Mouse (Mus musculus): ENCODE measurements around the gene Deup1. TPM values are rescaled to one million over a fixed set of nuclear protein-coding genes. Genes with fewer than 3 reads are reported as not detected.

Gene Deup1
- polyA plus RNA-seq (2012; rRNA removed), result 0.08 and 0.09 TPM in 2 replicates

- DNase-seq, result no peak
- TF ChIP-seq CTCF (IDR thresholded peaks at IDR 0.05; ENCODE audit: borderline replicate concordance, control insufficient read depth, extremely low read depth, insufficient read depth, low read length, poor library complexity), result no peak
- TF ChIP-seq POLR2A (IDR thresholded peaks at IDR 0.05; ENCODE audit: control insufficient read depth, extremely low read depth, insufficient read depth, low read length, poor library complexity), result no peak
- no peaks in the 10 kb centered on the region for H3K36me3 ChIP-seq (ENCODE audit: control insufficient read depth, insufficient read depth, low read length)
- WGBS, result 12% methylated on average over 28 of the region's 28 CpGs
- H3K4me1 ChIP-seq (replicated peaks; ENCODE audit: control insufficient read depth, insufficient read depth, low read length), result no peaks in the 10 kb centered on the region
- no peaks in the 10 kb centered on the region; the same call in 1 of the 2 replicates for H3K27me3 ChIP-seq (ENCODE audit: control insufficient read depth, insufficient read depth, low read length)
- H3K27ac ChIP-seq (ENCODE audit: control insufficient read depth, insufficient read depth, low read length), result no peak within 1 kb of the TSS
- H3K4me3 ChIP-seq (ENCODE audit: control insufficient read depth, insufficient read depth, low read length), result no peak within 1 kb of the TSS
Measured at GRCm38 (mm10) chr9:15627785-15628287, at the start of gene Deup1. Deup1 (minus strand) TSS chr9:15627933.

DNA sequence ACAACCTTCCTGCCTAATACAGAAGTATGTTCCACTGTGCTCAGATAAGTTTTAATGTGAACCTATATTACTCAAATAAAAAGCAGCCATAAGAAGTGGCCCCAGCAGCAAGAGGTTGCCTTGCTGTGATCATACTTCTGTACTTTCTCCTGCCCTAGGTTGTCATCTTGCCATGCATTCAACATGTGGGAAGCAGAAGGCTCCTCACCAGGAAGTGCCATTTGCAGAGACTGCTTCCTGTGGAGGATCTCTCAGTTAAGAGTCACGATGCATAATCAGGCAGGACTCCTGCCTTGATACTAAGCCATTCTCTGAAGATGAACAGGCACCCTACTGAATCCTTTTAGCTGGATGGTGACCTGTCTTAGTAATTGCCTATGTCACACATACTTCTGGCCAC lies 44.5 kb upstream of the Deup1 start:
- no peak for DNase-seq
- H3K27ac ChIP-seq (ENCODE audit: control insufficient read depth, insufficient read depth, low read length), result no peak overlapping the region
- no peak overlapping the region for H3K4me3 ChIP-seq (ENCODE audit: control insufficient read depth, insufficient read depth, low read length)
- H3K36me3 ChIP-seq (ENCODE audit: control insufficient read depth, insufficient read depth, low read length), result no peaks in the 10 kb centered on the region
- WGBS, result 8% methylated on average over 1 of the region's 1 CpGs
- H3K4me1 ChIP-seq (replicated peaks; ENCODE audit: control insufficient read depth, insufficient read depth, low read length), result no peaks in the 10 kb centered on the region
- no peaks in the 10 kb centered on the region for H3K27me3 ChIP-seq (ENCODE audit: control insufficient read depth, insufficient read depth, low read length)
- TF ChIP-seq POLR2A (IDR thresholded peaks at IDR 0.05; ENCODE audit: control insufficient read depth, extremely low read depth, insufficient read depth, low read length, poor library complexity) (no peak), CTCF (IDR thresholded peaks at IDR 0.05; ENCODE audit: borderline replicate concordance, control insufficient read depth, extremely low read depth, insufficient read depth, low read length, poor library complexity) (no peak)

DNA sequence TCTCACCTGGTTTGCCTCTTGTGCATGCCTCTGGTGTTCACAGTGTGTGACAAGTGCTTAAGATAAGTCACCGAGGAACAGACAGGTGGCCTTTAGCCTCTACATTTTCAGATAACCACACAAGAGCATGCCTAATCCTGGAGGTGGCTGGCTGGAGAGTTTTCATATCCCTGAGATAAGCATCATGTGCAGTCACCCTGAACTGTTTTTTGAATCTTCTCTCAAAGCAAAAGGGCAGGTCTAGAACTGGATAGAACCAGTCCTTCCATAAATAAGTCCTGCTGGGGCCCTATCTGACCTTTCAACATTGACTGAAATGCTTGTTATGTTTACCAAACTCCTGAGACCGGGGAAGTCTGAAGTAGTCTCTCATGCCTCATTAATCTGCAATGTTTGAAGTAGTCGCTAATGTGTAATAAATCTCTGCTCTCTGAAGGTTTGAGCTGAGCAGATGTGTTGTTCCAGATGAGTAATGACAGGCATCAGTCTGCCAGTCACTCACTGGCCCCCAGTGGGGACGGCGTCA lies 42.3 kb upstream of the Deup1 start:
- Histone ChIP-seq H3K27me3 (ENCODE audit: control insufficient read depth, insufficient read depth, low read length) (no peaks in the 10 kb centered on the region), H3K36me3 (ENCODE audit: control insufficient read depth, insufficient read depth, low read length) (no peaks in the 10 kb centered on the region), H3K27ac (ENCODE audit: control insufficient read depth, insufficient read depth, low read length) (no peak overlapping the region), H3K4me1 (replicated peaks; ENCODE audit: control insufficient read depth, insufficient read depth, low read length) (no peaks in the 10 kb centered on the region), H3K4me3 (ENCODE audit: control insufficient read depth, insufficient read depth, low read length) (no peak overlapping the region)
- 72% methylated on average over 5 of the region's 5 CpGs for WGBS
- no peak for DNase-seq
- TF ChIP-seq POLR2A (IDR thresholded peaks at IDR 0.05; ENCODE audit: control insufficient read depth, extremely low read depth, insufficient read depth, low read length, poor library complexity) (no peak), CTCF (IDR thresholded peaks at IDR 0.05; ENCODE audit: borderline replicate concordance, control insufficient read depth, extremely low read depth, insufficient read depth, low read length, poor library complexity) (no peak)

DNA sequence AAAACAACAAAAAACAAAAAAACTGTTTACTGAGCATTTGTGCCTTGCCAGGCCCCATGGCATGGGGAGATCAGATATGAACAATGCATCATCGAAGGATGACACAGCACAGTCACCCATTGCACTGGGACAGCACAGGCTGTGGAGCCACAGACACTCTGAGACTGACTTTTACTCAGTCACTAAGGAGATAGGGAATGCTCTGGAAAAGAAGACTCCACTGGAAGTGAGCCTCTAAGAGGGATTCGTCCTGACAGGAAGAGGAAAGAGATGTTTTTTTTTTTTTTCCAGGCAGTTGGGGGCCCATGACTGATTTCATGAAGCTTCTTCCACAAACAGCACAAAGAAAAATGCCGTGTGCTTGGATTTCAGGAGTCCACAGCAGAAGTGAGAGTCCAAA lies 41.7 kb upstream of the Deup1 start:
- 70% methylated on average over 3 of the region's 3 CpGs for WGBS
- no peaks in the 10 kb centered on the region for H3K36me3 ChIP-seq (ENCODE audit: control insufficient read depth, insufficient read depth, low read length)
- no peak overlapping the region for H3K27ac ChIP-seq (ENCODE audit: control insufficient read depth, insufficient read depth, low read length)
- no peak overlapping the region for H3K4me3 ChIP-seq (ENCODE audit: control insufficient read depth, insufficient read depth, low read length)
- H3K4me1 ChIP-seq (replicated peaks; ENCODE audit: control insufficient read depth, insufficient read depth, low read length), result no peaks in the 10 kb centered on the region
- no peak for TF ChIP-seq POLR2A (IDR thresholded peaks at IDR 0.05; ENCODE audit: control insufficient read depth, extremely low read depth, insufficient read depth, low read length, poor library complexity)
- no peak for TF ChIP-seq CTCF (IDR thresholded peaks at IDR 0.05; ENCODE audit: borderline replicate concordance, control insufficient read depth, extremely low read depth, insufficient read depth, low read length, poor library complexity)
- no peaks in the 10 kb centered on the region for H3K27me3 ChIP-seq (ENCODE audit: control insufficient read depth, insufficient read depth, low read length)
- DNase-seq, result no peak

GRCm38 (mm10) chr9:15664606-15665005 lies 36.9 kb upstream of the Deup1 start:
- 87% methylated on average over 7 of the region's 7 CpGs for WGBS

DNA sequence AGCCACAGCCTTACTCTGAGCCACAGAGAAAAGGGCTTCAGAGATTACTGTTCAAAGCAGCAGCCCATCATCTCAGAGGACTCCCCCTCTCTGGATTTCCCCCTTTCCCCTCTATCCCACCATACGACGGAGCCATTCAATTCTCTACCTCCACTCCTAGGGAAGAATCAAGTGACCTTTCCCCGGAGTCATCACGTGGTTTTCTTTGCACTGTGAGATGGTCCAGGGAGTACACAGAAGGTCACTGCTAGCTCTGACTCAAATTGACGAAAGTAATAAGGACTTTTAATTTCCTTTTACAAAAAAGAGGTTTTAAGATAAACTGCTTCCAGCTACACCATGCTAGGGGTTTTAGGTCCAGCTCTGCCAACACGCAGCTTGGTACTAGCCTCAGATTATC lies 31.3 kb upstream of the Deup1 start:
- DNase-seq, result no peak
- no peak overlapping the region for H3K4me3 ChIP-seq (ENCODE audit: control insufficient read depth, insufficient read depth, low read length)
- WGBS, result 84% methylated on average over 6 of the region's 6 CpGs
- TF ChIP-seq CTCF (IDR thresholded peaks at IDR 0.05; ENCODE audit: borderline replicate concordance, control insufficient read depth, extremely low read depth, insufficient read depth, low read length, poor library complexity), result no peak
- TF ChIP-seq POLR2A (IDR thresholded peaks at IDR 0.05; ENCODE audit: control insufficient read depth, extremely low read depth, insufficient read depth, low read length, poor library complexity), result no peak
- no peaks in the 10 kb centered on the region for H3K36me3 ChIP-seq (ENCODE audit: control insufficient read depth, insufficient read depth, low read length)
- no peak overlapping the region for H3K27ac ChIP-seq (ENCODE audit: control insufficient read depth, insufficient read depth, low read length)
- H3K27me3 ChIP-seq (ENCODE audit: control insufficient read depth, insufficient read depth, low read length), result no peaks in the 10 kb centered on the region
- H3K4me1 ChIP-seq (replicated peaks; ENCODE audit: control insufficient read depth, insufficient read depth, low read length), result no peaks in the 10 kb centered on the region

More at GRCm38 (mm10) chr9:15664606-15665005, 36.9 kb upstream of the Deup1 start:
- DNase-seq, result no peak
- H3K36me3 ChIP-seq (ENCODE audit: control insufficient read depth, insufficient read depth, low read length), result no peaks in the 10 kb centered on the region
- TF ChIP-seq CTCF (IDR thresholded peaks at IDR 0.05; ENCODE audit: borderline replicate concordance, control insufficient read depth, extremely low read depth, insufficient read depth, low read length, poor library complexity), result no peak
- TF ChIP-seq POLR2A (IDR thresholded peaks at IDR 0.05; ENCODE audit: control insufficient read depth, extremely low read depth, insufficient read depth, low read length, poor library complexity), result no peak
- H3K27me3 ChIP-seq (ENCODE audit: control insufficient read depth, insufficient read depth, low read length), result no peaks in the 10 kb centered on the region
- H3K4me1 ChIP-seq (replicated peaks; ENCODE audit: control insufficient read depth, insufficient read depth, low read length), result no peaks in the 10 kb centered on the region
- no peak overlapping the region for H3K27ac ChIP-seq (ENCODE audit: control insufficient read depth, insufficient read depth, low read length)
- no peak overlapping the region for H3K4me3 ChIP-seq (ENCODE audit: control insufficient read depth, insufficient read depth, low read length)

Measured in thymus, adult 2 months (tissue).